Mouse (Mus musculus): ENCODE data around the gene Klk1b26.
"Not testable (repeated sequence)": the region's sequence is repeated elsewhere in the genome, so short reads cannot be mapped to it uniquely, and the experiment has no call there.

Klk1b26 gene

DNA sequence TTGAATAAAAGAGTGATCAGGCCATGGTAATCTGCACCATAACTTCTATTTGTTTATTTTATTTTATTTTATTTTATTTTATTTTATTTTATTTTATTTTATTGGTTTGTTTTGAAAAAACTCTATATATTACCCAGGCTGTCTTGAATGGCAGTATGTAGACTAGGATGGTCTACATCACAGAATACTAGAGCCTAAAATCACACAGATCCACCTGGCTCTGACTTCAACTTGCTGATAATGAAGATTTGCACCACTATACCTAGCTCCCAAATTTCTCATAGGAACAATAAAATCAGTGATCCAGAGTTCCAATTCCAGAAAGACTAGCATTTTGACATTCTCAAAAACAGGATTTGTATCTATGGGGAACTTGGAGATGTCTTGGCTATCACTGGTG, at the start of gene Klk1b26:
Gene Klk1b26, plus strand, starts transcription at position 301 of the 400 bp plus-strand sequence.
- DNase-seq (ENCODE audit: low spot score), result not testable (repeated sequence)

DNA sequence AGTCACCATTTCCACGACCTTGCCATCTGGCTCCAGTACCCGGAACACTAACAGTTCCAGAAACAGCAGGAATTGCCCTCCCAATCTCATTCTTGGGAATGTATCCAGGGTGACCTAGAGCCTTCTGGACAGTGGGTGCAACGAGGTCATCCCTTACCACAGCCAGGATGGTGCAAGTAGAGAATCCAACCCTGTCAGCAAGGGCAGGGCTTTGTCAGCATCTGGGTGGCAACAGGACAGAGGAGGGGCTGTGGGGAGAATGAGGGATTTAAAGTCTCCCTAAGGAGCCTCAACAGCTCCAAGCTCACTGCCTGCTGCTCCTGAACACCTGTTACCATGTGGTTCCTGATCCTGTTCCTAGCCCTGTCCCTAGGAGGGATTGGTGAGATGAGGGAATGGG, 45.5 kb upstream of the Klk1b26 start, which contains the start of gene Klk1b1:
Gene Klk1b1, plus strand, starts transcription at position 301 of the 400 bp plus-strand sequence.
- DNase-seq (ENCODE audit: low spot score), result no peak

DNA sequence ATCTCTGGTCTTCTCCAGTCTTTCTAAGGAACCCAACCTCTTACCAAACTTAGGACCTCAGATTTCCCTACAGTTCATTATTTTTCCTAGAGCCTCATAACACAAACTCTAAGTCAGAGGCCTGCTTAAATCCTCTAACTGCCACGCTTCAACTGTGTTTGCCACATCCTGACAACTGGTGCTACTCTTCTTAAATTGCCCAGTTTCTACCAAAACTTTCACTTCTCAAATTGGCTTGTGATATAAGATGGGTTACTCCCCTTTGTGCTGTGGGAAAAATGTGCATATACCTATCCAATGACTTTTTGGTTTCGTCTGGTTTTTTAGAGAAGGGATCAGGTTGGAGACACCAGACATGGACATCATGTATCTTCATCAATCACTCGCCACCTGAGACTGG, 44.9 kb upstream of the Klk1b26 start:
- no peak for DNase-seq (ENCODE audit: low spot score)

DNA sequence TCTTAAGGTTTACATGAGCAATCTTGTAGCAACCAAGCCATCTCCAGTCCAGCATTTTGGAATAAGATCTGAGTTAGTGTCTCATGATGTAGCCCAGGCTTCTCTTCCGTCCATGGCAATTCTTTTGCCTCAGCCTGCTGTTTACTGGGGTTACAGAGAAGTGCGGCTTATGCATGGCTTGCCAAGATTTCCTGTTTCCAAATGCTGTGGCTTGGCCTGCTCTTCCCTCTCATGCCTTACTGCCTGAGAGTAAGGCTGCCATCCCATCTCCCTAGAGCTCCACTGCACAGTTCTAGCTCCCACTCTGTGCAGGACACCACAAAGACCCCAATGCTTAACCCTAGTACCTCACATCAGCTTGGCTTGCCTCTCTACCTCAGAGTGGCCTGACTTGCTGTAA, 44.4 kb upstream of the Klk1b26 start:
- DNase-seq (ENCODE audit: low spot score), result no peak

DNA sequence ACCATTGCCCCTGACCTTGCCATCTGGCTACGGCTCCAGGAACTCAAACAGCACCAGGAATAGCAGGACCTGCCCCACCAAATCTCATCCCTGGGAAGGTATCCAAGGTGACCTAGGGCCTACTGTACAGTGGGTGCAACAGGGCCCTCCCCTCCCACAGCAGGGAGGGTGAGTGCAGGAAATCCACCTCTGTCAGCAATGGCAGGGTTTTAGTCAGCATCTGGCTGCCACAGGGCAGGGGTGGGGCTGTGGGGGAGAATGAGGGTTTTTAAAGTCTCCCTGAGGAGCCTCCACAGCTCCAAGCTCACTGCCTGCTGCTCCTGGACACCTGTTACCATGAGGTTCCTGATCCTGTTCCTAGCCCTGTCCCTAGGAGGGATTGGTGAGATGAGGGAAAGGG, 36.2 kb upstream of the Klk1b26 start, which contains the start of gene Klk1b9:
Gene Klk1b9, plus strand, starts transcription at position 301 of the 400 bp plus-strand sequence.
- DNase-seq (ENCODE audit: low spot score), result not testable (repeated sequence)

DNA sequence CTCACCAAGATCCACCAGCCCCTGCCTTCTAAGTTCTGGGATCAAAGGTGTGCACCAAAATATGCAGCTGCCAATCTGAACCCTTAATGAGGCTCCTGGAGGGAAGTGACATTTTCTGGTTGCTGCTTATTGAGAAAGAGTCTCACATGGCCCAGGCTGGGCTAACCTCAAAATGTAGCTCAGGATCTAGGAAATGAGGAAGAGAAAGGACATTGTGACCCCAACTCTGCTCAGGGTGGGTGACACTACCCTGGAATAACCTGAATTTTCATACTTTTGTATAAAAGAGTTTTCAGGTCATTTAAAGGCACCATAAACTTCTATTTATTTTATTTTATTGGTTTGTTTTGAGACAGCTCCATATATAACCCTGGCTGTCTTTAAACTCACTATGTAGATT, 26.3 kb upstream of the Klk1b26 start:
- no peak for DNase-seq (ENCODE audit: low spot score)

DNA sequence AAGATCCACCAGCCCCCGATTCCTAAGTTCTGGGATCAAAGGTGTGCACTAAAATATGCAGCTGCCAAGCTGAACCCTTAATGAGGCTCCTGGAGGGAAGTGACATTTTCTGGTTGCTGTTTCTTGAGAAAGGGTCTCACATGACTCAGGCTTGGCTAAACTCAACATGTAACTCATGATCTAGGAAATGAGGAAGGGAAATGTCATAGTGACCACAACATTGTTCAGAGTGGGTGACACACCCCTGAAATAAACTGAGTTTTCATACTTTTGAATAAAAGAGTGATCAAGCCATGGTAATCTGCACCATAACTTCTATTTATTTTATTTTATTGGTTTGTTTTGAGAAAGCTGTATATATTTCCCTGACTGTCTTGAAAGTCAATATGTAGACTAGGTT, 17.1 kb upstream of the Klk1b26 start:
- DNase-seq (ENCODE audit: low spot score), result not testable (repeated sequence)

DNA sequence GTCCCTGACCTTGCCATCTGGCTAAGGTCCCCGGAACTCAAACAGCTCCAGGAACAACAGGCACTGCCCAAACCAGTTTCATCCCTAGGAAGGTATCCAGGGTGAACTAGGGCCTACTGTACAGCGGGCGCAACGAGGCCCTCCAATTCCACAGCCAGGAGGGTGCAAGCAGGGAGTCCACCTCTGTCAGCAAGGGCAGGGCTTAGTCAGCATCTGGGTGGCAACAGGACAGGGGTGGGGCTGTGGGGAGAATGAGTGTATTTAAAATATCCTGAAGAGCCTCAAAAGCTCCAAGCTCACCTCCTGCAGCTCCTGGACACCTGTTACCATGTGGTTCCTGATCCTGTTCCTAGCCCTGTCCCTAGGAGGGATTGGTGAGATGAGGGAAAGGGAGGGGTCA, 16.4 kb upstream of the Klk1b26 start, which contains the start of gene Klk1b11:
Gene Klk1b11, plus strand, starts transcription at position 301 of the 400 bp plus-strand sequence.
- not testable (repeated sequence) for DNase-seq (ENCODE audit: low spot score)

DNA sequence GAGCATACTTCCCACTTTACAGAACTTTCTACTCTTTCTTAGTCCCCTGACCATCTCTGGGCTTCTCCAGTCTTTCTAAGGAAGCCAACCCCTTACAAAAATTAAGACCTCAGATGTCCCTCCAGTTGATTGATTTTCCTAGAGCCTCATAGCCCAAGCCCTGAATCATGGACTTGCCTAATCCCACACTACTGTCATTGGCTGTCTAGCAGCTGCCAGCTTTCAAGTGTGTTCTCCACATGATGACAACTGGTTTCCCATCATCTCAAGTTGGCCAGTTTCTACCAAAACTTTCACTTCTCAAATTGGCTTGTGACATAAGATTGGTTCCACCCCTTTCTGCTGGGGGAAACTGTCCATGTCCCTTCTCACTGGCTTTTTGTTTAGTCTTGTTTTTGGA, 7.1 kb upstream of the Klk1b26 start:
- DNase-seq (ENCODE audit: low spot score), result no peak

DNA sequence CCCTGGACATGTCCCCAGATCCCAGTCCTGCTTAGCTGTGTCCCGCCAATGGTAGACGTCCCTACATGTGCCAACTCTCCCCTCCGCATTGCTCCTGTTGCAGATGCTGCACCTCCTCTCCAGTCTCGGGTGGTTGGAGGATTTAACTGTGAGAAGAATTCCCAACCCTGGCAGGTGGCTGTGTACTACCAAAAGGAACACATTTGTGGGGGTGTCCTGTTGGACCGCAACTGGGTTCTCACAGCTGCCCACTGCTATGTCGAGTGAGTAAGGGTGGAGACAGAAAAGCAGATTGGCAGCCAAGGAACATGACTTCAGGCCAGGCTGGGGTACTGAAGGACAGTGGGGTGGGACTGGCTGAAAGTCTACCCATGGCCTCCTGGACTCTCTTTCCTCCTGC, 2.7 kb downstream of the Klk1b26 start:
- DNase-seq (ENCODE audit: low spot score), result not testable (repeated sequence)

DNA sequence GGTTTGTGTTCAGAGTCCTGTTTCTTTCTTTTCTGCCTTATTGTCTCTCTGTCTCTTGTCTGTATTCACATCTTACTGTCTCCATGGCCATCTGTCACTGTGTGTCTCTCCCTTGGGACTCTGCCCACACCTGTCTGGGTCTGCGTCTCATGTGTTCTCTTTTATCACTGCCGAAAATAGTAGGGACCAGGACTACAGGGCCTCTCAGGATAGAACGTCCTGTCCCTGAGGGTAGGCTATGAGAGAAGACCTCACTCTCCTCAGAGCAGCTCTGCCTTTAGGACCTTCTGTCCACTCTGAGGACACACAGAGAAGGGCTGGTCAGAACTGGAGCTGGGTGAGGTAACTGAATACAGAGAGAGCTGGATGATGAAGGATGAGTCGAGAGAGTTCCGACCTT, 3.1 kb downstream of the Klk1b26 start:
- DNase-seq (ENCODE audit: low spot score), result no peak

DNA sequence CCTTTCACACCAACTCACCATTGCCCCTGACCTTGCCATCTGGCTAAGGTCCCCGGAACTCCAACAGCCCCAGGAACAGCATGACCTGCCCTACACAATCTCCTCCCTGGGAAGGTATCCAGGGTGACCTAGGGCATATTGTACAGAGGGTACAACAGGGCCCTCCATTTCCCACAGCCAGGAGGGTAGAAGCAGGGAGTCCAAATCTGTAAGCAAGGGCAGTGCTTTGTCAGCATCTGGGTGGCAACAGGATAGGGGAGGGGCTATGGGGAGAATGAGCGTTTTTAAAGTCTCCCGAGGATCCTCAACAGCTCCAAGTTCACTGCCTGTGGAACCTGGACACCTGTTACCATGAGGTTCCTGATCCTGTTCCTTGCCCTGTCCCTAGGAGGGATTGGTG, 40.0 kb downstream of the Klk1b26 start, which contains the start of gene Klk1b27:
Gene Klk1b27, plus strand, starts transcription at position 301 of the 400 bp plus-strand sequence.
- not testable (repeated sequence) for DNase-seq (ENCODE audit: low spot score)
